Mouse (Mus musculus) heart, postnatal 25 days (tissue): ENCODE results near the gene Slc16a14. TPM values are rescaled to one million over a fixed set of nuclear protein-coding genes. Genes with fewer than 3 reads are reported as not detected.

Experiments used
- DNase-seq: peaks from one replicate; pipeline ENCODE4 v3.0.0; 2022; ENCODE audit warnings: low spot score
- intact Hi-C: fragments of 180-260 bp; cut with DNase I; formaldehyde crosslinking; loops from one replicate; pipeline ENCODE4 v1.15.1; 2025
- total RNA-seq, 2 experiments: library from RNA; stranded (reverse); gene quantifications; 2 replicates each; pipeline ENCODE4 v1.2.3; 2021

The Slc16a14 gene
- total RNA-seq, 2 experiments from 2014 or later = 0.62 TPM; not detected in 1

DNA sequence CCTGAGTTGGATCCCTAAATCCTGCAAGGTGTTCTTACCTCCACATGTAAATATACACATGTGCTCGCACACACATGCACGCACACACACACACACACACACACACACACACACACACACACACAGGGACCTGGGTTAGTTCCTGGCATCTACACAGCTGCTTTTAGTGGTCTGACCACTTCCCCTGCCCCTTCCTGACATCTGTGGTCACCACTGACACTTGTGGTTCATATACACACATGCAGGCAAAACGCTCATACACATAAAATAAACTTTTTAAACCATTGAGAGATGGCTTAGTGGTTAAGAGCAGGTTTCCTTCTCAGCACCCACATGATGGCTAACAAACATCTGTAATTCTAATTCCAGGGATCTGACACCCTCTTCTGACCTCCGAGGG, 19.9 kb downstream of the Slc16a14 start:
- no peak for DNase-seq
- intact Hi-C loops = no loop called here

DNA sequence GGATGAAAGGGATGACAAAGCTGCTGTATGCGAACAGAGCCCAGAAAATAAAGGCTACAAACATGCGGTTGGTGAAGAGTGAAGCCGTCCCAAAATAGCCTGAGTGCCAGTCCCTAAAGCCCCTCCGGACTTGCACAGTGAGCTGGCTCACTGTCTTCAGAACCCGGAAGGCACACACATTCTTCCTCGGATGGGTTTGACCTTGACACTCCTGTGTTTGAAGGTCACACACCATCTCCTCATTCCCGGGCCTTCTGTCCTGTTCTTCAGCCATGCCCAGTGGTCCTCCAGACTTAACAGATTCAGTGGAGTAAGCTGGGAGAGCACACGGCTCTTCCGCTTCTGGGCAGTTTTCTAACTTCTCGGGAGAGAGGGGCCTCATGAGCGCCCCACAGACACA, 22.4 kb downstream of the Slc16a14 start:
- intact Hi-C loops = no loop called here
- no peak for DNase-seq

DNA sequence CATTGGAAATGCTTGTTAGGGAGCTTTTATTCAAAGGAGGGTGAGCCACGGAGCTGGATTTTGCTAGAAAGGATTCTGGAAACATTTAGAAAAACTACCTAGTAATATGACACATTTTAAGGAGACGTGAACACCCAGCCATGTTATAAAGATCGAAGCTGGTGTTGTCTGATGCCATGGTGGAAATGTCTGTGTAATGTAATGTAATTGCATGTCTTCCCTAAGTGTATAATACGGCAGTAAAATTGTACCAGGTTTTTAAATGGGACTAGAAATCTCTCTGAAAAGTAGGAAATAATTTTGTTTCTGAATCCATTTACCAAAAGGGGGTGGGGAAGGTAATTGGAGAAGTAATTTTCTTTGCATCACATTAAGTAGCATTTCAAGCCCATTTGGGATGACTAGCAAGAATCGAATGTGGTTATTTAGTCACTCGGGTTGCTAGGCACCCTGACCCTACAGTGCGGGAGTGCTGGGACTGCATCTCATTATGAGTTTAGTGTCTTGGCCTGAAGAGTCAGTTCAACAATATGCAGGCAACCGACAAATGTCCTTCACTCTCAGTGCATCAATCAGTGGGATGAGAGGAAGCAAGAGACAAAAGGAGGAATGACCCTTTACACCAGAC, 24.6 kb downstream of the Slc16a14 start:
- no peak for DNase-seq
- intact Hi-C loops = no loop called here

DNA sequence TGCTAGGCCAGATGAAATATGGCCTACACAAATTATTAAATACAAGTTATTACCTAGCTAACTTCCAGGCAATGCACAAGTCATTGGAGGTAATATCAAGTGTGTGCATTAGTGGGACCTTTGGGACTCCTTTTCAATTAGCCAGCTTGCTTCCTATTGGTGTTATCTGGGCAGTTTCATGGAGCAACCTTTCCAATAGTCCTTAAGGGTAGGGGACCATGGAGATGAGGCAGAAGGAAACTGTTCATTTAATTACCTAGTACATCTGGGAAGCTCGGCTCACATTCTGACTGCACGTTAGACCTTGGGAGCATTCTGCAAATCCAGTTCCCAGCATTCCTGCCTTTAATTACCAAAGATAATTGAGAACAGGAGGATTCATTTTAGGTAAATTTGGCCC, 30.5 kb downstream of the Slc16a14 start:
- DNase-seq = no peak
- intact Hi-C loops = no loop called here

DNA sequence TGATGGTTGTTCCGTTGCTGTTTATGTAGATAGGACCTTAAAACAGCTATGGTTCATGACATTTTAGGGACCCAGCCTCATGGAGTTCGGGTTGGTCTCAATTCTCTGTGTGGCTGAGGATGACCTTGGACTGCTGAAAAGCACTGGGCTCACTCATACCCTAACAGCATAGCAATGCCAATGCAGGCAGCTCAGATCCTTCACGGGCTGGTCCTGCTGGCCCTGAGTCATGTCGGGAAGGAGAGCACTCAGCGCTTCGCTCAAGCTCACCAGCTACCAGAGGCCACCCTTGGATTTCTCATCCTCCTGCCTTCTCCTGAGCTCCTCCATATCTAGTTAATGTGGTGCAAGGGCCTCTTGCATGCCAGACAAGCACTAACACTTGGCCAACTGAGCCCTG, 35.8 kb downstream of the Slc16a14 start:
- intact Hi-C loops = no loop called here
- DNase-seq = no peak

DNA sequence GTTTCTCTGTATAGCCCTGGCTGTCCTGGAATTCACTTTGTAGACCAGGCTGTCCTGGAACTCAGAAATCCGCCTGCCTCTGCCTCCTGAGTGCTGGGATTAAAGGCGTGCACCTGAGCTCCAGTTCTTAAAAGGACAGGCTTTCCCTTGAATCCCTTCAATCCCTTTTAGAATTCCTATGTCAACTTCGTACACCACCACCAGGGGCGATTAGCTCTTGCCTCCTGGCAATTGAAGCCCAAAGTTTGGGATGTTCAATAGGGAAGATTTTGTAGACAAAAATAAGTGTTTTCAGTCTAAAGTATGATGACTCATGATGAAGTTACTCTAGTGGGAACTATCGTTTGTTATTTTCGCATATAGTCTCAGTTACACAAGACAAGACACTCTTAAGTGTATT, 37.6 kb downstream of the Slc16a14 start:
- no peak for DNase-seq
- intact Hi-C loops = no loop called here

DNA sequence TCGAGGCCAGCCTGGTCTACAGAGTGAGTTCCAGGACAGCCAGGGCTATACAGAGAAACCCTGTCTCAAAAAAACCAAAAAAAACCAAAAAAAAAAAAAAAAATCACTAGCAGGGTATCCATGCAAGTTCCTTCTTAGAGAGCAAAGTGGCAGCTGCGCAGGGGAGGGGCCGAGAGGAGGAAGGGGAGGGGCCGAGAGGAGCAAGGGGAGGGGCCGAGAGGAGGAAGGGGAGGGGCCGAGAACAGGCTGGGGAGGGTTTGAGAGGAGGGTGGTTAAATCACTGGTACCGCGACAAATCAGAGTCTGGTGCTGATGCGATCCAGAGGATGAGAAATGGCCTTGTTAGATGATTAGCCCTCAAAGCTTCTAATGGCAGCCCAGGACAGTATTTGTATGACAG, 43.2 kb downstream of the Slc16a14 start:
- intact Hi-C loops = no loop called here

DNA sequence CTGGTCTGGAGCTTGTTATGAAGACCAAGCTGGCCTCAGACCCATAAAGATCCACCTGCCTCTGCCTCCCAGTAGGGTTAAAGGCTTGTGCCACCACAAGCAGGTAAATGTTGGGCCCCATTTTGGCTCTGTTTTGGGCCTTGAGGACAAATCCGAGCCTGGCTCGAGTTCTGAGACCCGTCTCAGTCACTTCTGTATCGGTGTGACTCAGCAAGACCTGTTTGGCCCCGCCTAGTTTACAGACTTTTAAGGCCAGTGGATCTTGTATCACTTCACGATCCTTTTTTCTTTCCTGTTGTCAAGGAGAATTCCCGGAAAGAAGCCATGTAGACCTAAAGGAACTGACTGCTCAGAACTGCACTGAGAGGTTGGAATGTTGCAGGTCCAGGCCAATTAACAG, 44.4 kb downstream of the Slc16a14 start:
- DNase-seq = no peak
- intact Hi-C loops = no loop called here

More for the DNA sequence above, 43.2 kb downstream of the Slc16a14 start:
- DNase-seq = no peak

DNA sequence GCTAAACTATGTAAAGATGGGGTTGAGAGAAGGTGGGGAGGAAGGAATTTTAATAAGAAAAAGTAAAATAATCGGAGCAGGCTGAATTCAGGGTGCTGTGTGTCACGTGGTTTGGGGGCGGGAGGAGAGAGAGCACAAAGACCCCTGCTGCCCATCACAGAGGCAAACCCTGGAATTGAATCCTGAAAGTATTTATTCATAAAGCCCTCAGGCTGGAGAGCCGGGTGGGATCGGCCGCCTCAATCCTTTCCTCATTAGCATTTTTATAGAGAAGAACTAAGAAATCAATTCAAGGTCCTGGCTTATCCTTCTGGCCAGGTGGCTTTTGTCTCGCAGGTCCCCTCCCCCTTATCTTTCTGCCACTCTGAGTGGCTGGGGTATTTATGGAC, 44.9 kb downstream of the Slc16a14 start:
- intact Hi-C loops = no loop called here
- no peak for DNase-seq

DNA sequence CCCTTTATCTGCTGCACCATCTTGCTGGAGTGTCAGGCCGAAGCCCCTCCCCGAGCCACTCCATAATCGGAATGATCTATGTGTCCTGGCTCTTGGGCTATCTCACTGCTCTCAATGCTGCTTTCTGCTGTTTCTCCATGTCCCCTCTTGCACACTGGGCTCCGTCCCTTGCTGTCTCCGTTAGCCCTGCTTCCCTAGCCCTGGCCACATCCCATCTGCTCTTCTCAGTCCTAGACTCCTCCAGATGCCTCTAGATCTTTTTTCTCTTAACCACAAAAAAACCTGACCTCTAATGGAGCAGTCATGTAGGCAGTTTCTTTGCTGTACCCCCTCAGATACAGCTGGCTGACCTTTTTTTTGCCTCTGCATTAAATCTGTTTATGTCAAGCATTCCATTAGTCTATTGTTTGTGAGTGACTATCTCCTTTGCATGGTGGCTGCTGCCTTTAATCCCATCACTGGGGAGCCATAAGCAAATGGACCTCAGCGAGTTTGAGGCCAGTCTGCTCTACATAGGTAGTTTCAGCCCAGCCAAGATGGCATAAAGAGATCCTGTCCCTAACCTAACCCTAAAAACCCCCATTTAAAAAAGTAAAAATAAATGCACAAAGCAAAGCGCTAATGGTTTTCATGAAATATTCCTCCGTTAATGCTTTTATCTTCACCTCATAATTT, 45.5 kb downstream of the Slc16a14 start:
- DNase-seq = no peak
- intact Hi-C loops = no loop called here

DNA sequence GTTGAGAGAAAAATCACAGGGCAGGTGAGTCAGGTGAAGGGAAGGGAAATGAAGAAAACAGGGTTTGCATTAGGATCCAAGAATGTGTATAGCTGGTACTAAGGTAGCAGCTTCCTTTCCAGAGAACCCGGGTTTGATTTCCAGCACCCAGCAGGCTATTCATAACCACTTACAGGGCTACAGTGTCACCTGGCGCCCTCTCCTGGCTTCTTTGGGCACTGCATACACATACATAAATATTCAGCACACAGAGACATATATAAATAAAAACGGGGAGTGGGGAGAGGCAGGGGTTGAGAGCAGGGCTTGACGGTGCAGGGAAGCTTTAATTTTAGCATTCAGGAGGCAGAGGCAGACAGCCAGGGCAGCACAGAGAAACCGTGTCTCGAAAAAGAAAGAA, 49.0 kb downstream of the Slc16a14 start:
- intact Hi-C loops = loop anchor here (2.0 kb wide), 1 partner anchor 151 kb away; no protein-coding TSS in a partner anchor
- DNase-seq = no peak

DNA sequence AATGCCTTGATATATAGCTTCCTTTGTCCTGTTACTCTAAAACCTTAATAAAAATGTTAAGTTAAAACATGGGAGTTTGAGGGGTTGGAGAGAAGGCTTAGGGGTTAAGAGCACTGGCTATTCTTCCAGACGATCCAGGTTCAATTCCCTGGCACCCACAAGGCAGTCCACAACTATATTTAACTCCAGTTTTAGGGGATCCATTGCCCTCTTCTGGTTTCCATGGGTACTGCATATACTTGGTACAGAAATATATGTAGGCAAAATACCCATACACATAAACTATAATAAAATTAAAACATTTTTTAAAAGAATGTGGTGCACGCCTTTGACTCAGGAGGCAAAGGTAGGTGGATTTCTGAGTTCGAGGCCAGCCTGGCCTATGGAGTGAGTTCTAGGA, 49.8 kb downstream of the Slc16a14 start:
- DNase-seq = no peak
- intact Hi-C loops = loop anchor here (2.0 kb wide), 1 partner anchor 150 kb away; no protein-coding TSS in a partner anchor

DNA sequence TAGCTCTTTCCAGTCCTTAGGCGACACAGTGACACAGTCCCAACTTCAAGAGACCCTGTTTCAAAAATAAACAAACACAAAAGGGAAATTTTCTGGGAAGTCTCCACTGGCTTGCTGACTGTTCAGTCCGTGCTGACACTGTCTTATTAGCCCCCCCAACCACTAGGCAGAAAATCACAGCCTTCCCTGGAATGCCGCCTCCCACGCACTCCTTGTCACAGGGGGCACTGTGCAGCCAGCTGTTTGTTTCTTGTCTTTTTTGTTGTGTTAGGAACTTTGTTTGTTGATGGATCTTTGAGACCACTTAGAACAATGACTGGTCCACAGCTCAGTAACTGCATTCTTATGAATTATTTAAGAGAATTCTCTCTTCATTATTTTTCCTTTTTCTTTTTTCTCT, 51.0 kb downstream of the Slc16a14 start:
- no peak for DNase-seq
- intact Hi-C loops = loop anchor here (2.0 kb wide), 1 partner anchor 149 kb away; no protein-coding TSS in a partner anchor

DNA sequence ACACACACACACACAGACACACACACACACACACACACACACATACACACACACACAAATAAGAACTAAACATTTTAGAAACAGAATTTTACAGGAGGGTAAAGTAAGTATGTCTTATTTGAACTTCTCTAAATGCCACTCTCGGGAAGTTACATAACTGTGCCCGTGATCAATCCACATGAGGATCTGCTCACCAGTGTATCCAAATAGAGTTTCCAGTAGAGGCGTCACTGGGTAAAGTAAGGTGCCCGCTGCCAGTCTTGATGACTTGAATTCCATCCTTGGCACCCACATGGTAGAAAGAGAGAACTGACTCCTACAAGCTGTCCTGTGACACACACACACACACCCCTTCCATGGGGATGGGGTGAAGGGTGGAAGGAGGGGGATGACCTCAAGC, 52.0 kb downstream of the Slc16a14 start:
- intact Hi-C loops = no loop called here
- DNase-seq = no peak

DNA sequence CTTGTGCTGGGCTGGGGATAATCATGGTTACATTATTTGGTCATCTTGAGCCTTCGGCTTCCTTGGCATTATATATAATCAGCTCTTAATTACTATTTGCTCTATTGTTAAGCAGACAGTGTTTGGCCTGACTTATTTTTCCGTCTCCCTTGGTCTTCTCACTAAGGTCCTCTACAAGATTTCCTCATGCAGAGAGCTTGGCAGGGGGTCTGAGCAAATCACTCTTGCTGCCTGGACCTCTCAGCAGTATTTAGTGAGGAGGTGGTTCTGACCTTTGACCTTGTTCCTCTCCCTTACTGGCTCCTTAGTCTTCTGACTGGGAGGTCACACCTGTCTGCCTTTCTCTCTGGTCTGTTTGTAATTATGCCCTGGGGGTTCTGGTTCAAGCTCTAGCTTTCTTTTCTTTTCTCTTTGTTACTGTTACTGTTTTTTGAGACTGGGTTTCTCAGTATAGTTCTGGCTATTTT, 52.8 kb downstream of the Slc16a14 start:
- intact Hi-C loops = no loop called here

DNA sequence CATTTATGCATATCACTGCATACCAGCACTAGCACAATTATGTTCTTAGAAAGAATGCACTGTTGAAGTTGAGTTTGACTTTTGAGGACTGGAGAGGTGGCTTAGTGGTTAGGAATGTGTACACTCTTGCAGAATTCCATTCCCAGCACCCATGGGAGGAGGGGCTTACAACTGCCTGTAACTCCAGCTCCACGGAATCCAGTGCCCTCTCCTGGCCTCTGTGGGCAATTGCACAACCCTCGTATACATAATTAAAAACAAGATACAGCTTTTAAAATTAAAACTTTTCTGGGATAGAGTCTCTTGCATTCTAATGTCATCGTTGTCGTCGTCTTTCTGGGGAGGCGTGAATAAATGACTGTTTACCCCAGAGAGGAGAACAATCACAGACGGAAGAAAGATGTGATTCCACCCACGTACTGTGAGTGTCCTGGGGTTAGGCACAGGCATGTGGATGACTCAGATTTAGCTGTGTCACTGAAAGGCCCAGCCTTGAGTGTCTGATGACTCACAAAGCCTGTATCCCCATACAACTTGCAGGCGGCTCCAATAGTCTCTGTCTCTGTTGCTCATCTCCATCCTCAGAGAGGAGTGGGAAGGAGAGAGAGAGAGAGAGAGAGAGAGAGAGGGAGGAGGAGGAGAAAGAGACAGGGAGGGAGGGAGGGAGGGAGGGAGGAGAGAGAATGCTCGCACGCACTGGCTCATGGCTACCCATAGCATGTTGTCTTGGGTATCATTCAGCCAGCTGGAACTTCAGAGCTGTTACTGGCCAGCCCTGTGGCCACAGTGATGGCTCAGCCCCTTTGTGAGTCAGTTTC, 53.5 kb downstream of the Slc16a14 start:
- DNase-seq = no peak
- intact Hi-C loops = no loop called here

More for the DNA sequence above, 52.8 kb downstream of the Slc16a14 start:
- DNase-seq = no peak

DNA sequence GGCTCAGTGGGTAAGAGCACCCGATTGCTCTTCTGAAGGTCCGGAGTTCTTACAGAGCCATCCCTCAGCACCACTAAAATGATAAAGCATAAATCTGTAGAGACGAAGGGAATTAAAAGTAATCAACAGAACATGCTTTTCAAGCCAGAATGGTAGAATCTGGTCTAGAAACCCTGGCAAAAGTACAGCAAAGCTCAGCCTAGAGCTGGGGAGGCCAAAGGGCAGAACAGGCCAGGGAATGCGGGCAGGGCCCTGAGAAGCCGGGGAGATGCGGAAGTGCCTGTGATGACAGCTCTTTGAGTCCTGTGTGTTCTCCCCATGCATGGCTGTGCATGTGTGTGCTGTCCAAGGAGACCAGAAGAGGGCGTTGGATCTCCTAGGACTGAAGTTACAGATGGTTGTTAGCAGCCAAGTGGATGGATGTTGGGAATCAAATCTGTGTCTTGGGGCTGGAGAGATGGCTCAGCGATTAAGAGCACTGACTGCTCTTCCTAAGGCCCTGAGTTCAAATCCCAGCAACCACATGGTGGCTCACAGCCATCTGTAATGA, 55.3 kb downstream of the Slc16a14 start:
- DNase-seq = no peak
- intact Hi-C loops = no loop called here

DNA sequence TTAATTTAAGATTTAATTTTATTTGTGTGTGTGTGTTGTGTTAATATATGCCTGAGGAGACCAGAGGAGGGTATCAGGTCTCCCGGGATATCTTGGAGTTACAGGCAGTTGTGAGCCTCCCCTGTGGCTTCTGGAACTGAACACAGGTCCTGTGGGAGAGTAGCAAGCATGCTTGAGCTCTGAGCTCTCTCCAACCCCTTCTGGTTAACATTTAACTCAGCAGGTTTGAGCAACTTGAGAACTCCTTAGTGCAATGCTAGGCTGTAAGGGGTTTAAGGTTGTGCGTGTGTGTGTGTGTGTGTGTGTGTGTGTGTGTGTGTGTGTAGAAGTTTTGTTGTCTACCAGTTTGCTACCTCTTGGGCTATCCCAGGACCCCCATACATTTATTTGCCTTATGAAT, 57.3 kb downstream of the Slc16a14 start:
- intact Hi-C loops = no loop called here
- no peak for DNase-seq

DNA sequence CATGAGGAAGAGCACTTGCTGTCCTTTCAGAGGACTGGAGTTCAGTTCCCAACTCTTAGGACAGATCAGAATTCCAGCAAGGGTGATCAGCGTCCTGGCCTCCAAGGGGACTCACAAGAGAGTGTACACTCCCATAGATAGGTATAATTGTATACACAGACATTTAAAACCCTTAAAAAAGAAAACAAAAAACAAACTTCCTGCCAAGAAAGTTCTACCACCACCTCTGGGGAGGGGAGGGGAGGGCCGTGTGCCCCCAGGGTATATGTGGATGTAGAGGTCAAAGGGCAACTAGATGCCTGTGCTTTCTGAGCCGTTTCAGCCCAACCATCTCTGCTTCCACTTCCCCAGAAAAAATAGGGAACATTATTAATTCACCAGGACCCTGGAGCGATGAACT, 62.0 kb downstream of the Slc16a14 start:
- no peak for DNase-seq
- intact Hi-C loops = no loop called here

DNA sequence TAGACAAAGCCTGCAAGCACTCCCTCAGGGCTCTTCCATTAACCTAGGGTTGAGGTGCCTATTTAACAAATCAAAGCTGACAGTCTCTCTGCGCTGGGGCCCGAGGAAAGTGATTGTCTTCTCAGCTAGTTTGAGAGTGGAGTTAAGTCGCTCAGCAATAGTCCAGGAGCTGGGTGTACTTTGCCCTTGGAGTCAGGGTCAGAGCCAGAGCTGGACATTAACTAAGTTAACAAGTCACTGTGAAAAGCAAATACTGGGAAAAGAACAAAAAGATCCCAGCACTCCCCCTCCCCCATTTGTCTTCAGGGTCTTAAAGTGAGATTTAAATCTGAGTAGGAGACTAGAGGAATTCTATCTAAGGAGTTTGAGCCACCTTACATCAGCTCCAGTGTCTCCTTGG, 62.8 kb downstream of the Slc16a14 start:
- no peak for DNase-seq
- intact Hi-C loops = no loop called here

DNA sequence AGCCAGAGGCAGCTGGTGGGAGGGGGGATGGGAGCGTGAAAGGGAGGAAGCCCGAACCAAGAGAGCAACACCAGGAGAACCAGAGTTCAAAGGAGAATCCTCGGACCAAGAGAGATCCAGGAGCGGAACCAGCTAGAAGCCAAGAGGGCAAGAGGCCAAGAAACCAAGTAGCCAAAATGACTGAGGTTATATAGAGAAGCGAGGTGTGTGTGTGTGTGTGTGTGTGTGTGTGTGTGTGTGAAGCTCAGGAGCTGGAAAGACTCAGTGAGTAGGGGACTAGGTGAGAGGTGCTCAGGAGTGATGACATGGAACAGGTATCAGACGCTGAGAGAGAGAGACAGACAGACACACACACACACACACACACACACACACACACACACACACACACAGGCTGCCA, 63.8 kb downstream of the Slc16a14 start:
- intact Hi-C loops = no loop called here
- DNase-seq = no peak
